Mouse (Mus musculus) forebrain, embryonic 11.5 days (tissue): ENCODE data around the gene Ash1l. TPM values are rescaled to one million over a fixed set of nuclear protein-coding genes. Genes with fewer than 3 reads are reported as not detected.

Experiments used
- ATAC-seq: fragments of 200-750 bp; cut with Nextera tagmentation; replicated peaks from 2 replicates; pipeline ENCODE4 v1.8.0; 2017; ENCODE audit warnings: moderate TSS enrichment; ENCODE audit not compliant: low FRiP score
- DNase-seq: peaks from one replicate; pipeline ENCODE4 v3.0.0-alpha.2; 2017; ENCODE audit warnings: low spot score
- H3K27ac ChIP-seq: fragments of 300-500 bp; sonication (generic); 2 replicates; pipeline ENCODE4 v1.5.1; 2014; ENCODE audit warnings: low read depth, low read length
- H3K27me3 ChIP-seq: fragments of 300-500 bp; sonication (generic); 2 replicates; pipeline ENCODE4 v1.6.1; 2014; ENCODE audit warnings: mild to moderate bottlenecking, low read length, mixed read lengths; ENCODE audit not compliant: control insufficient read depth, insufficient read depth
- H3K36me3 ChIP-seq: fragments of 300-500 bp; sonication (generic); 2 replicates; pipeline ENCODE4 v1.6.1; 2014; ENCODE audit warnings: mild to moderate bottlenecking, low read length, moderate library complexity, mixed read lengths; ENCODE audit not compliant: control insufficient read depth, insufficient read depth
- H3K4me1 ChIP-seq: fragments of 300-500 bp; sonication (generic); replicated peaks from 2 replicates; pipeline ENCODE4 v1.6.1; 2014; ENCODE audit warnings: low read length, mixed read lengths; ENCODE audit not compliant: control insufficient read depth, insufficient read depth
- H3K4me2 ChIP-seq: fragments of 300-500 bp; sonication (generic); 2 replicates; pipeline ENCODE4 v1.6.1; 2014; ENCODE audit warnings: low read depth, mild to moderate bottlenecking, low read length, moderate library complexity, mixed read lengths; ENCODE audit not compliant: severe bottlenecking
- H3K4me3 ChIP-seq: fragments of 300-500 bp; sonication (generic); 2 replicates; pipeline ENCODE4 v1.5.1; 2014; ENCODE audit warnings: low read depth, low read length
- H3K9ac ChIP-seq: fragments of 300-500 bp; sonication (generic); 2 replicates; pipeline ENCODE4 v1.6.1; 2014; ENCODE audit warnings: low read length
- H3K9me3 ChIP-seq: fragments of 300-500 bp; sonication (generic); 2 replicates; pipeline ENCODE4 v1.6.1; 2016; ENCODE audit warnings: low read length, mixed read lengths; ENCODE audit not compliant: control insufficient read depth
- WGBS: fragments of 180-500 bp; shearing (Covaris S2); extraction: QIAGEN DNeasy Blood & Tissue Kit; methylation state at CpG from one replicate; pipeline ENCODE4 v1.1.7; 2014; 5-methylcytosine and 5-hydroxymethylcytosine counted together
- polyA plus RNA-seq: library from polyadenylated mRNA; unstranded; fragments of >200 nt; fragmentation: Nextera tagmentation; extraction: Ambion mirVana; gene quantifications from 2 replicates; pipeline ENCODE4 v1.2.1, GENCODE M21; 2014

Ash1l gene
- polyA plus RNA-seq, 1 experiment from 2014 or later, result 20.7 TPM

GRCm38 (mm10) chr3:89125981-89126380 is 175.6 kb downstream of the Ash1l start:
- no peak for DNase-seq

More at GRCm38 (mm10) chr3:89125981-89126380, 175.6 kb downstream of the Ash1l start:
- Histone ChIP-seq H3K4me3 (no peak overlapping the region), H3K9ac (no peak overlapping the region), H3K9me3 (no peaks in the 10 kb centered on the region), H3K27me3 (no peaks in the 10 kb centered on the region), H3K27ac (no peak overlapping the region), H3K36me3 (no peaks in the 10 kb centered on the region), H3K4me1 (no peaks in the 10 kb centered on the region), H3K4me2 (no peak overlapping the region)
- 85% methylated on average over 3 of the region's 3 CpGs for WGBS
- ATAC-seq, result no peak

Other genes starting within 250 kb of the Ash1l start
- 37.9 and 43.4 TPM in 2 replicates for gene Rit1, start 233.8 kb upstream of the Ash1l start, polyA plus RNA-seq
- 184 and 193 TPM in 2 replicates for gene Syt11, start 175.5 kb upstream of the Ash1l start, polyA plus RNA-seq
- gene Gon4l, start 115.4 kb upstream of the Ash1l start, polyA plus RNA-seq, result 22.0 and 24.1 TPM in 2 replicates
- gene Msto1, start 36.6 kb upstream of the Ash1l start, polyA plus RNA-seq, result 53.5 and 54.2 TPM in 2 replicates
- 134 and 146 TPM in 2 replicates for gene Dap3, start 559 bp downstream of the Ash1l start, polyA plus RNA-seq
- 23.9 and 24.5 TPM in 2 replicates for gene Rusc1, start 142.7 kb downstream of the Ash1l start, polyA plus RNA-seq
- not detected in 2 replicates for gene Gm43738, start 150.5 kb downstream of the Ash1l start, polyA plus RNA-seq
- 332 and 356 TPM in 2 replicates for gene Fdps, start 151.3 kb downstream of the Ash1l start, polyA plus RNA-seq
- 2.1 and 2.8 TPM in 2 replicates for gene Pklr, start 185.5 kb downstream of the Ash1l start, polyA plus RNA-seq
- 6.3 and 6.7 TPM in 2 replicates for gene Hcn3, start 209.6 kb downstream of the Ash1l start, polyA plus RNA-seq
- gene Clk2, start 214.2 kb downstream of the Ash1l start, polyA plus RNA-seq, result 34.7 and 40.8 TPM in 2 replicates
- 92.5 and 107 TPM in 2 replicates for gene Scamp3, start 226.9 kb downstream of the Ash1l start, polyA plus RNA-seq
- gene Fam189b, start 232.5 kb downstream of the Ash1l start, polyA plus RNA-seq, result 26.3 and 27.8 TPM in 2 replicates